Mouse (Mus musculus): ENCODE results near the gene Inpp5a. TPM values are rescaled to one million over a fixed set of nuclear protein-coding genes. Genes with fewer than 3 reads are reported as not detected.

Inpp5a gene
- polyA plus RNA-seq, 1 experiment from 2014 or later = 46.2 TPM

GRCm38 (mm10) chr7:139390380-139390779, 1.5 kb downstream of the Inpp5a start:
- Histone ChIP-seq H3K9me3 (ENCODE audit: control insufficient read depth, low read depth, low read length) (no peaks in the 10 kb centered on the region), H3K27ac (ENCODE audit: low read length) (no peak overlapping the region), H3K4me1 (ENCODE audit: control insufficient read depth, insufficient read depth, low read length) (peaks cover 41% of the 10 kb centered on the region), H3K9ac (replicated peaks; ENCODE audit: low read depth, low read length) (no peak overlapping the region; the same call in 1 of the 2 replicates), H3K4me3 (ENCODE audit: low read depth, low read length) (peak overlapping the region; percentile 88), H3K4me2 (replicated peaks; ENCODE audit: low read depth, low read length) (peak overlapping the region; percentile 60), H3K36me3 (ENCODE audit: control insufficient read depth, insufficient read depth, low read length) (no peaks in the 10 kb centered on the region), H3K27me3 (ENCODE audit: control insufficient read depth, insufficient read depth, low read length) (no peaks in the 10 kb centered on the region)
- 86% methylated on average over 3 of the region's 3 CpGs for WGBS
- ATAC-seq (ENCODE audit: insufficient number of reproducible peaks, insufficient read depth, low FRiP score, low read depth) = no peak

- Histone ChIP-seq H3K9me3 (ENCODE audit: control insufficient read depth, low read depth, low read length) (no peaks in the 10 kb centered on the region), H3K27me3 (ENCODE audit: control insufficient read depth, insufficient read depth, low read length) (no peaks in the 10 kb centered on the region), H3K9ac (replicated peaks; ENCODE audit: low read depth, low read length) (no peak overlapping the region), H3K36me3 (ENCODE audit: control insufficient read depth, insufficient read depth, low read length) (no peaks in the 10 kb centered on the region), H3K4me2 (replicated peaks; ENCODE audit: low read depth, low read length) (peak overlapping the region; percentile 60), H3K4me3 (ENCODE audit: low read depth, low read length) (peak overlapping the region; percentile 88; the same call in 1 of the 2 replicates), H3K27ac (ENCODE audit: low read length) (no peak overlapping the region), H3K4me1 (ENCODE audit: control insufficient read depth, insufficient read depth, low read length) (peaks cover 41% of the 10 kb centered on the region)
- ATAC-seq (ENCODE audit: insufficient number of reproducible peaks, insufficient read depth, low FRiP score, low read depth) = no peak
- WGBS = 71% methylated on average over 9 of the region's 9 CpGs
Observed at GRCm38 (mm10) chr7:139390926-139391325, 2.0 kb downstream of the Inpp5a start.

- no peak overlapping the region for H3K9ac ChIP-seq (replicated peaks; ENCODE audit: low read depth, low read length)
- no peaks in the 10 kb centered on the region for H3K9me3 ChIP-seq (ENCODE audit: control insufficient read depth, low read depth, low read length)
- no peak overlapping the region for H3K4me3 ChIP-seq (ENCODE audit: low read depth, low read length)
- no peaks in the 10 kb centered on the region for H3K36me3 ChIP-seq (ENCODE audit: control insufficient read depth, insufficient read depth, low read length)
- 61% methylated on average over 5 of the region's 5 CpGs for whole genome bisulfite sequencing
- H3K4me2 ChIP-seq (replicated peaks; ENCODE audit: low read depth, low read length) = peak overlapping the region; percentile 60
- no peak overlapping the region for H3K27ac ChIP-seq (ENCODE audit: low read length)
- ATAC-seq (ENCODE audit: insufficient number of reproducible peaks, insufficient read depth, low FRiP score, low read depth) = no peak
- peaks cover 41% of the 10 kb centered on the region for H3K4me1 ChIP-seq (ENCODE audit: control insufficient read depth, insufficient read depth, low read length)
- H3K27me3 ChIP-seq (ENCODE audit: control insufficient read depth, insufficient read depth, low read length) = no peaks in the 10 kb centered on the region
Observed at GRCm38 (mm10) chr7:139391691-139392090, 2.8 kb downstream of the Inpp5a start.

DNA sequence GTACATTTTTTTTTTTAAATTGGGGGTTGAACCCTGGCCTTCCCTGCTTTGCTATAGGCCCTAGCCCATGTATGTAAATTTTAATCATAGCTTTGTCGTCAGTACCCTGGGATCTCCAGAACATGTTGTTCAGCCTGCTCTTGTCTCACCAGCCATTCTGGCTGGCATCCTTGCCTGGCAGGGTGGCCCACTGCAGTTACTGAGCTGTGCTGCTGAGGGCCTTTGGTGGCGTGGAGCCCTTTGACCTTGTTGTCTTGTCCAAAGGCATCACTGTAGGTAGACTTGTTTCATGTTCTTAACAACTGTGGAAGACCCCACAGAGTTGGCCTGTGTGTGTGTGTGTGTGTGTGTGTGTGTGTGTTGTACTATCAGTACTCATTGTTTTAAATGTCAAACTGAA, 3.2 kb downstream of the Inpp5a start:
- H3K27ac ChIP-seq (ENCODE audit: low read length) = no peak overlapping the region
- 84% methylated on average over 2 of the region's 2 CpGs for WGBS
- no peak for ATAC-seq (ENCODE audit: insufficient number of reproducible peaks, insufficient read depth, low FRiP score, low read depth)

DNA sequence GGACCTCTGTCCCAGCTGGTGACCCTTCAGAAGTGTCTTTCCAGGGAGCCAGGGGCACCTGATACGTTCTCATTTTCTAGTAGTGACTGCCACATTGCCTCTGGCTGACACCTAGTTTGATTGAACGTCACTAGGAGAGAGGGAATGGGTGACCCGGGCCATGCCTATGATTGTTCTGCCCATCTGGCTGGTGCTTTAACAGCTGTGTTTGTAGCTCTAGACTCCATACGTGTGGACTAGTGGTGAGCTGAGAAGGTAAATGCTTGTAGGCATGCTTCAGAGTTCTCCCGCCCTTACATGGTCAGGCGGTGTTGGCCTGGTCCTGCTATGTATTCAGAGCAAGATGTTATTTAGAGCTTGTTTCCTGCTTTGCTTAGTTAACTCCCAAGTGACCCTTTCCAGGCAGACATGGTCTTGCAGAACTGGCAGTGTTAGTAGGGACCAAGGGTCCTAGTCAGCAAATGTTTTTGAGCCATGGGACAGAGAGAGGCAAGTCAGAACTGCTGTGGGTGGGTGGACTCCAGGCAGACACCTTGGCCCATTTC, 3.9 kb downstream of the Inpp5a start:
- Histone ChIP-seq H3K27me3 (ENCODE audit: control insufficient read depth, insufficient read depth, low read length) (no peaks in the 10 kb centered on the region), H3K9ac (replicated peaks; ENCODE audit: low read depth, low read length) (no peak overlapping the region), H3K36me3 (ENCODE audit: control insufficient read depth, insufficient read depth, low read length) (no peaks in the 10 kb centered on the region), H3K27ac (ENCODE audit: low read length) (no peak overlapping the region), H3K4me1 (ENCODE audit: control insufficient read depth, insufficient read depth, low read length) (peaks cover 45% of the 10 kb centered on the region), H3K9me3 (ENCODE audit: control insufficient read depth, low read depth, low read length) (no peaks in the 10 kb centered on the region), H3K4me2 (replicated peaks; ENCODE audit: low read depth, low read length) (no peak overlapping the region), H3K4me3 (ENCODE audit: low read depth, low read length) (no peak overlapping the region)
- WGBS = 58% methylated on average over 6 of the region's 6 CpGs
- no peak for ATAC-seq (ENCODE audit: insufficient number of reproducible peaks, insufficient read depth, low FRiP score, low read depth)

More for the DNA sequence above, 3.2 kb downstream of the Inpp5a start:
- no peak overlapping the region for H3K9ac ChIP-seq (replicated peaks; ENCODE audit: low read depth, low read length)
- H3K27me3 ChIP-seq (ENCODE audit: control insufficient read depth, insufficient read depth, low read length) = no peaks in the 10 kb centered on the region
- no peak overlapping the region for H3K4me3 ChIP-seq (ENCODE audit: low read depth, low read length)
- no peaks in the 10 kb centered on the region for H3K9me3 ChIP-seq (ENCODE audit: control insufficient read depth, low read depth, low read length)
- H3K4me1 ChIP-seq (ENCODE audit: control insufficient read depth, insufficient read depth, low read length) = peaks cover 41% of the 10 kb centered on the region
- H3K36me3 ChIP-seq (ENCODE audit: control insufficient read depth, insufficient read depth, low read length) = no peaks in the 10 kb centered on the region
- peak overlapping the region; percentile 60; the same call in 1 of the 2 replicates for H3K4me2 ChIP-seq (replicated peaks; ENCODE audit: low read depth, low read length)

DNA sequence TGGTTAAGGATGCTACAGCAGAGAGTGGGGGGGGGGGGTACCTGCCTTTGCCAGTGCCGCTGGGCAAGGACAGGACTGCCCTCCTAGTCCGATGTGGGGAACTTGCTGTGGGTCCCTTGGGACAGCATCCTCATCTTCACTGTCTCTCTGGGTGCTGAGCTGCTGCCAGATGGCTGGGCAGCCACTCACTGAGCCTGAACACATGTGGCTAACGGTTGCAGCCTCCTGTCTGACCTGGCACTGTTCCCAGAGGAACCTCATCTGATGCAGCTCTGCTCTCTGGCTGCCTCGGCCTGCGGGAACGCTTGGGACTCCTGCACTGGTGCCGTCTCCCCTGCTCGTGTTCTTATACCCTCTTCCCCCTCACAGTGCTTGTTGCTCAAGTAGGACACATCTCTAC, 8.6 kb downstream of the Inpp5a start:
- Histone ChIP-seq H3K9me3 (ENCODE audit: control insufficient read depth, low read depth, low read length) (no peaks in the 10 kb centered on the region), H3K4me2 (replicated peaks; ENCODE audit: low read depth, low read length) (no peak overlapping the region), H3K27me3 (ENCODE audit: control insufficient read depth, insufficient read depth, low read length) (no peaks in the 10 kb centered on the region), H3K4me3 (ENCODE audit: low read depth, low read length) (no peak overlapping the region), H3K27ac (ENCODE audit: low read length) (peak overlapping the region; percentile 61; the same call in 1 of the 2 replicates), H3K4me1 (ENCODE audit: control insufficient read depth, insufficient read depth, low read length) (peaks cover 39% of the 10 kb centered on the region), H3K9ac (replicated peaks; ENCODE audit: low read depth, low read length) (no peak overlapping the region), H3K36me3 (ENCODE audit: control insufficient read depth, insufficient read depth, low read length) (no peaks in the 10 kb centered on the region)
- ATAC-seq (ENCODE audit: insufficient number of reproducible peaks, insufficient read depth, low FRiP score, low read depth) = 0 out of 2 replicates have a peak, but pooled peaks have one; percentile 12
- WGBS = 41% methylated on average over 8 of the region's 8 CpGs

DNA sequence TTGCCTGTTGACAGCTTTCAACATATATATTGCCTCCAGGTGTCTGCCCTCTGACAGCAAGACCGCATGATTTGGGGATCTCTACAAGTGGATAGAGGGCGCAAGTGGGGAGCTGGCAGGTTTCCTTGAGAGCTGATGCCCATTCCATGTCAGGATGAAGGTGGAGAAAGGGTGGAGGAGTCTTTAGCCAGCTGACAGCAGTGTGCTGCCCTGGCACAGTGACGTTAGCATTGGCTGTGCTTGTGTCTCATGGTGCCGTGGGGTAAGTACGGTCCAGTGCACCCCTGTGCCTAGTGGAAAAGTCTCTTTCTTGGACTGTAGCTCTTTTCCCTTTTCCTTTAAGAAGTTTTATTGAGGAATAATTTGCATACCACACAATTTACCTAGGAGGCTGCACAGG, 9.2 kb downstream of the Inpp5a start:
- no peak overlapping the region for H3K4me3 ChIP-seq (ENCODE audit: low read depth, low read length)
- H3K9me3 ChIP-seq (ENCODE audit: control insufficient read depth, low read depth, low read length) = no peaks in the 10 kb centered on the region
- no peaks in the 10 kb centered on the region for H3K36me3 ChIP-seq (ENCODE audit: control insufficient read depth, insufficient read depth, low read length)
- no peak for ATAC-seq (ENCODE audit: insufficient number of reproducible peaks, insufficient read depth, low FRiP score, low read depth)
- H3K9ac ChIP-seq (replicated peaks; ENCODE audit: low read depth, low read length) = no peak overlapping the region
- no peak overlapping the region for H3K4me2 ChIP-seq (replicated peaks; ENCODE audit: low read depth, low read length)
- H3K27me3 ChIP-seq (ENCODE audit: control insufficient read depth, insufficient read depth, low read length) = no peaks in the 10 kb centered on the region
- peak overlapping the region; percentile 61; the same call in 1 of the 2 replicates for H3K27ac ChIP-seq (ENCODE audit: low read length)
- 85% methylated on average over 5 of the region's 5 CpGs for WGBS
- H3K4me1 ChIP-seq (ENCODE audit: control insufficient read depth, insufficient read depth, low read length) = peaks cover 33% of the 10 kb centered on the region

DNA sequence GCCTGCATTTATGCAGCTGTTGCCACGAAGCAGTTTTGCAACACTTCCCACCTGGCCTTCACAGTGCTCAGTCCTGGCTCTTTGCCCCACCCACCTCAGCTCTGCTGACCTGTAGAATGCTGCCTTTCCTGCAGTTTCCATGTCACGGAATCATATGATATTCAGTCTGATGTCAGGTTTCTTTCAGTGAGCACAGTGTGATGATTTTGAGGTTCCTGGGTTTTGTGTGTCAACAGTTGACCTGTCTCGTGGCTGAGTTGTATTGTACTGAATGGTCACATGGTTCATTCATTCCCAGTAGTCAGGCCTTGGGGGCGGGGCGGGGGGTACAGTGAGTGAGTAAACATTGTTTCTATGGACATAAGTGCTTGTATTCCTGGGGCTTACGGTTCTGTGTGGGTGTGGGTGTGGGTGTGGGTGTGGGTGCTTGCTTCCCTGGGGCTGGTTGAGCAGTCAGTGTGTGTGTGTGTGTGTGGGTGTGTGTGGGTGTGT, 9.7 kb downstream of the Inpp5a start:
- no peaks in the 10 kb centered on the region for H3K9me3 ChIP-seq (ENCODE audit: control insufficient read depth, low read depth, low read length)
- H3K27ac ChIP-seq (ENCODE audit: low read length) = peak overlapping the region; percentile 61; the same call in 1 of the 2 replicates
- ATAC-seq (ENCODE audit: insufficient number of reproducible peaks, insufficient read depth, low FRiP score, low read depth) = peak; percentile 78
- H3K36me3 ChIP-seq (ENCODE audit: control insufficient read depth, insufficient read depth, low read length) = no peaks in the 10 kb centered on the region
- WGBS = 45% methylated on average over 6 of the region's 6 CpGs
- H3K4me1 ChIP-seq (ENCODE audit: control insufficient read depth, insufficient read depth, low read length) = peaks cover 31% of the 10 kb centered on the region
- no peaks in the 10 kb centered on the region for H3K27me3 ChIP-seq (ENCODE audit: control insufficient read depth, insufficient read depth, low read length)
- no peak overlapping the region; the same call in 1 of the 2 replicates for H3K9ac ChIP-seq (replicated peaks; ENCODE audit: low read depth, low read length)
- no peak overlapping the region for H3K4me3 ChIP-seq (ENCODE audit: low read depth, low read length)
- no peak overlapping the region for H3K4me2 ChIP-seq (replicated peaks; ENCODE audit: low read depth, low read length)

- WGBS = 79% methylated on average over 4 of the region's 4 CpGs
- H3K4me1 ChIP-seq (ENCODE audit: control insufficient read depth, insufficient read depth, low read length) = peaks cover 31% of the 10 kb centered on the region
Observed at GRCm38 (mm10) chr7:139399572-139399971, 10.7 kb downstream of the Inpp5a start.

More at GRCm38 (mm10) chr7:139399572-139399971, 10.7 kb downstream of the Inpp5a start:
- Histone ChIP-seq H3K27ac (ENCODE audit: low read length) (no peak overlapping the region), H3K27me3 (ENCODE audit: control insufficient read depth, insufficient read depth, low read length) (no peaks in the 10 kb centered on the region), H3K4me3 (ENCODE audit: low read depth, low read length) (no peak overlapping the region), H3K9ac (replicated peaks; ENCODE audit: low read depth, low read length) (no peak overlapping the region), H3K9me3 (ENCODE audit: control insufficient read depth, low read depth, low read length) (no peaks in the 10 kb centered on the region), H3K36me3 (ENCODE audit: control insufficient read depth, insufficient read depth, low read length) (no peaks in the 10 kb centered on the region), H3K4me2 (replicated peaks; ENCODE audit: low read depth, low read length) (no peak overlapping the region)
- no peak for ATAC-seq (ENCODE audit: insufficient number of reproducible peaks, insufficient read depth, low FRiP score, low read depth)

All from stomach, embryonic 14.5 days (tissue).